Mouse (Mus musculus) hindbrain, embryonic 11.5 days (tissue): ENCODE measurements at regions not wholly inside any gene's neighbourhood (a gene's known extent, or its start where the extent isn't known, plus 50 kb on each side); places are given as distances from the start of the nearest gene placed in this dataset.

ENCODE experiments used
- ATAC-seq: fragments of 200-750 bp; cut with Nextera tagmentation; 2 replicates; pipeline ENCODE4 v1.8.0; 2017; ENCODE audit warnings: mild to moderate bottlenecking, moderate TSS enrichment, moderate library complexity; ENCODE audit not compliant: low FRiP score
- DNase-seq: peaks from one replicate; pipeline ENCODE4 v3.0.0-alpha.2; 2015; ENCODE audit warnings: low spot score
- H3K27ac ChIP-seq: fragments of 300-500 bp; sonication (generic); 2 replicates; pipeline ENCODE4 v1.5.1; 2014; ENCODE audit warnings: mild to moderate bottlenecking, low read depth, low read length
- H3K27me3 ChIP-seq: fragments of 300-500 bp; sonication (generic); 2 replicates; pipeline ENCODE4 v1.6.1; 2014; ENCODE audit warnings: mild to moderate bottlenecking, low read length, moderate library complexity, mixed read lengths; ENCODE audit not compliant: control insufficient read depth, insufficient read depth
- H3K36me3 ChIP-seq: fragments of 300-500 bp; sonication (generic); 2 replicates; pipeline ENCODE4 v1.6.1; 2014; ENCODE audit warnings: mild to moderate bottlenecking, low read length, moderate library complexity, mixed read lengths; ENCODE audit not compliant: control insufficient read depth, insufficient read depth
- H3K4me1 ChIP-seq: fragments of 300-500 bp; sonication (generic); replicated peaks from 2 replicates; pipeline ENCODE4 v1.6.1; 2014; ENCODE audit warnings: low read length, mixed read lengths; ENCODE audit not compliant: control insufficient read depth, insufficient read depth
- H3K4me2 ChIP-seq: fragments of 300-500 bp; sonication (generic); replicated peaks from 2 replicates; pipeline ENCODE4 v1.6.1; 2014; ENCODE audit warnings: mild to moderate bottlenecking, low read depth, low read length
- H3K4me3 ChIP-seq: fragments of 300-500 bp; sonication (generic); 2 replicates; pipeline ENCODE4 v1.5.1; 2014; ENCODE audit warnings: low read depth, low read length
- H3K9ac ChIP-seq: fragments of 300-500 bp; sonication (generic); 2 replicates; pipeline ENCODE4 v1.6.1; 2014; ENCODE audit warnings: low read depth, low read length
- H3K9me3 ChIP-seq: fragments of 300-500 bp; sonication (generic); 2 replicates; pipeline ENCODE4 v1.6.1; 2016; ENCODE audit warnings: low read length; ENCODE audit not compliant: control insufficient read depth

DNA sequence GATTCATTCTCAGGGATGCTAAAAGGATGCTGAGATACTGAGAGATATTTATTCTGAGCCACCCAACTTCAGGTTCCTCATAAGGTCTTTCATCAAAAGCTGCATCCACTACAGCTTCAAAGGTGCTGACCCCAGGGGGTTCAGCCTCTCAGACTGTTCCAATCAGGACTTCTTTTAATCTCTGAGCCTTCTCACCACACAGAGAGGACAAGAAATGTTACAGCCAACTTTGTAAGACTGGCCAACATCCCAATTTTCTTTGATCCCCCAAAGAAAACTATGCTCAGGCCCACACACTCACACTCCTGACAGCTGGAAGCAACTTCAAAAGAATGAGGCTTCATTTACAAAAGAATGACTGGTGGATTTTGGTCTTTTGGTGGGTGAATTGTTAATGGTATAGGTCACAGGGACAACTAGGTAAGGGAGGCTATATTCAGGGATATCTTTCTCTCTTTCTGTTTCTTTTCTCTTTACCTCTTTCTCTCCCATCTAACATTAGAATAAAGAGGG lies 328.2 kb downstream of the Snca start:
- DNase-seq (peak; percentile 1), ATAC-seq (no peak)
- no peaks in the 10 kb centered on the region for H3K4me1 ChIP-seq
- no peak overlapping the region for H3K27ac ChIP-seq
- no peak overlapping the region for H3K4me2 ChIP-seq
- no peak overlapping the region for H3K9ac ChIP-seq
- no peak overlapping the region for H3K4me3 ChIP-seq
- H3K27me3 ChIP-seq: no peaks in the 10 kb centered on the region
- no peaks in the 10 kb centered on the region for H3K36me3 ChIP-seq
- no peaks in the 10 kb centered on the region for H3K9me3 ChIP-seq
